Mouse (Mus musculus): Measurements from ENCODE around the gene Gm20671. TPM values are rescaled to one million over a fixed set of nuclear protein-coding genes. Genes with fewer than 3 reads are reported as not detected.

Gene Gm20671
- total RNA-seq, 1 experiment from 2014 or later, result not detected

Other genes with a start within 250 kb of the Gm20671 start
- gene Yes1, start 215.9 kb downstream of the Gm20671 start, total RNA-seq (2021), result 58.5 and 61.2 TPM in 2 replicates
- 60.3 and 60.9 TPM in 2 replicates for gene Pisd, start 41.5 kb downstream of the Gm20671 start, total RNA-seq (2021)
- gene Prr14l, start 27.1 kb upstream of the Gm20671 start, total RNA-seq (2021), result 36.3 and 44.4 TPM in 2 replicates
- 41.9 and 51.4 TPM in 2 replicates for gene Depdc5, start 36.6 kb upstream of the Gm20671 start, total RNA-seq (2021)
- gene Ywhah, start 191.7 kb upstream of the Gm20671 start, total RNA-seq (2021), result 201 and 209 TPM in 2 replicates

All from adrenal gland, postnatal 25 days (tissue).